Mouse (Mus musculus) liver, adult 10 weeks (tissue): Measurements from ENCODE around the gene 2310061I04Rik. TPM values are rescaled to one million over a fixed set of nuclear protein-coding genes. Genes with fewer than 3 reads are reported as not detected.

Experiments
- polyA plus RNA-seq: library from polyadenylated mRNA; stranded (reverse); fragments of 350-450 nt; fragmentation: Illumina TruSeq; extraction: RNeasy Lipid Tissue Mini Kit (QIAGEN cat#74804); gene quantifications from one replicate; pipeline ENCODE4 v1.2.3, GENCODE M21; 2014; ENCODE audit warnings: low read depth, low replicate concordance

The 2310061I04Rik gene
- 17.0 TPM for polyA plus RNA-seq

DNA sequence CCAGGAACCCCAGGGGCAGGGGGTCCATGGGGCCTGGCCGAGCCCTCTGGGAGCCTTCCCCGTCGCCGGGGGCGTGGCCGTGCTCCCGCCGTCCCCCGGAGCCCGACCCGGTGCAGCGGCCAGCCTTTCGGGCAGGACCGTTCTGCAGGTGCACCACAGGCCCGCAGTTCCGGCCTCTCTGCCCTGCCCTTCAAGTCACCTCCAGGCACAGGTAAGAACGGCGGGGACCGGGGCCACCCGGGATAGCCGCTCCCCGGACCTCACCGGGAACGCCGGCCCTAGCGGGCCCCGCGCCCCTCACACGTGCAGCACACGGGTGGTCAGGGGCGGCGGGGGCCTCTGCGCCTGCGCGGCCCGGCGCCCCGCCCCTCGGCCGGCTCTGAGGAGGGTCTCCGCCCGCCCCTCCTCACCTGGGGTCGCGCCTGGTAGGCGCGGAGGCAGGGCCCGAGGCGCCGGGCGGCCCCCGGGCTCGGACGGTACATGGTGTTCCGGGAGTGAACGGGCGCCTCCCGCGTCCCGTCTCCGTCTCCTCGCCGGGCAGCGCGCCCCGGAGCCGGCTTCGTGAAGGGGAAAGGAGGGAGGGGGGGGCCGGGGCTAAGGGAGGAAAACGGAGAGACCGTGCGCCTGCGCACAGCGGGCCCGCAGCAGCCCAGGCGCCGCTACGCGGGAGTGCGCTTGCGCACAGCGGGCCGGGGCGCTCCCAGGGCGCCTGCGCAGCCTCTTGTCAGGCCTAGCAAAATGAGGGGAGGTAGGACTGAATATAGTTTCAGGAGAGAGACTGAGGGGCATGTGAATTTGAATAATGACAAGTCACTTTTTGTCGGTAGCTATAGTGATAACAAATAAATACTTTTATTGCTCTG lies at the start of gene 2310061I04Rik:
TSS of gene 2310061I04Rik (minus strand) at position 651 of the 863 bp plus-strand sequence.

DNA sequence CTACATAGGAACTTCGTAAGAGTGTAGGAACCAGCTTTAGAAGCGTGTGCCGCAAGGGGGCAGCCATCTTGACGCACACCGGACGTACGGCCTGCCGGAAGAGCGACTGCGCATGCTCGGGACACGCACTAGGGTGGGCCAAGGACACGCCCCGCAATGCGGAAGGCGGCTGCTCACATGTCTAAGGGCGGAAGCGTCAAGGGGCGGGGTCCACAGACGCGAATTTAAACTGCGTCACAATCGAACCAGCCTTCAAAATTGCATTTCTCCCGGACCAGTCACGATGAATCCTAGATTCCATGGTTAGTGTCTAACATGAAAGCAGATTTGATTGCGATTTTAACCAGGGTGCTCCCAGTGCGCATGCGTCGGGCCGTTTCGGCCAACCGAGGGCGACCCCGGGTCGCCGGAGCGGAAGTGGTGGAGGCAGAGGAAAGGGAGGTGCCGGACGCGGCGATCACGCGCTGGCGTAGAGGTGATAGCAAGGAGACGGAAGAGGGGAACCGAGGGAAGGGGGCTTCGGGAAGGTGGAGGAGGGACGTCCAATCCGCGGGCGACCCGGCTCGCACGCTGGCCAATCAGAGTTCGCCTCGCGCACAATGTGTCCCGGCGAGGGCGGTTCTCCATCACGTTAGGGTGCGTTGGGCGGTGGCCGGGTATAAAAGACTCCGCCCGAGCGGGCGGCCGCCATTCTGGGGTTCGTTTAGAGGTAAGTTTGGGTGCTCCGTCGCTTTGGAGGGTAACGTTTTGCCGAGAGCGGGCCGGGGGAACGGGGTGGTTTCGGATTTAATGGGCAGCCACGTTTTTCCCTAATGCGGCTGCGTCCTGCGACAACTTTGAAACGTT lies 19.3 kb upstream of the 2310061I04Rik start, which contains the start of the genes Mrps18b and Ppp1r10:
TSS of gene Mrps18b (minus strand) at position 93 of the 846 bp plus-strand sequence.
TSS of gene Ppp1r10 (plus strand) at position 138 of the 846 bp plus-strand sequence.

DNA sequence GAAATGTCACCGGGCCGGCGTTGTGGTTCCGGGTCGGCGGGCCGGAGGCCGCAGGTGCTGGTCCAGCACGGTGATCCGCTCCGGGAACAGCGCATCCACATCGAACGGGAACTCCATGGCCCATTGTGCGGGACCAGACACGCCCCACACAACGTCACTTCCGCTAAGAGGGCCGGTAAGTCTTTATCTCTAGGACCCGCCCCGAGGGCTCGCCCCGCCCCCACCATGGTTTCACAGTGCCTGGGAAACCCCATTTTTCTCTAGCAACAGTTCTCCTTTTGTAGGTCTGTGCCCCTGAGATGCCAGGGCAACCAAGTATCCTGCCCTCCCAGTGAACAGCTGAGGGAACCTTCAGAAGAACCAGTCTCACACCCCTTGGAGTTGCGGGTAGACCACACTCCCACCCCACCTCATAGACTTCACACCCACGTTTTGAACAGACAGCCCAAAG lies 12.7 kb upstream of the 2310061I04Rik start, which contains the start of gene Atat1:
TSS of gene Atat1 (minus strand) at position 157 of the 451 bp plus-strand sequence.

DNA sequence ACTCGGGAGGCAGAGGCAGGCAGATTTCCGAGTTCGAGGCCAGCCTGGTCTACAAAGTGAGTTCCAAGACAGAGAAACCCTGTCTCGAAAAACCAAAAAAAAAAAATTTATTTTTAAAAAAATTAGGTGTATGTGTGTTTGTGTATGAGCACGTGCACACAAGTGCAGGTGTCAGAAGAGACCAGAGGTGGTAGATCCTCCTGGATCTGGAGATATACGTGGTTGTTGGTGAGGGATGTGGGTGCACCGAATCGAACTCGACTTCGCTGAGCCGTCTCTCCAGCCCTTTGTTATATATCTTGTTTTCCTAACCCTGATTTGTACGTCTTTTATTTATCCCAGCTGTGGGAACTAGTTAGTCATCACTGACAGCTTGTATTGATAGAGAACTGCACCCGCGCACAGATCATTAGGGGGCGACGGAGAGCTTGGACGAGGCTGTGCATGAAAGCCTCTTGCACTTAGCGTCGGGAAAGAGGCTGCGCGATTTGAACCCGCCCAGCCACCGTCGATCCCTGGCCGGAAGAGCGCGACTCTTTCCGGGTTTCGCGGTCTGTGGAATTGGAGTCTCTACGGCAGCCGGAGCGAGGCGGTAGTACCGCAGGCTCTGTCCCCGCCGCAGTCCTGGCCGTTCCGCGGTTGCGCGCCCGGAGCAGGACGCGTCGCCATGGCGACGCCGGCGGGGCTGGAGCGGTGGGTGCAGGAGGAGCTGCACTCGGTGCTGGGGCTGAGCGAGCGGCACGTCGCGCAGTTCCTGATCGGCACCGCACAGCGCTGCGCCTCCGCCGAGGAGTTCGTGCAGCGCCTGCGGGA lies 17.8 kb downstream of the 2310061I04Rik start, which contains the start of gene Dhx16:
TSS of gene Dhx16 (plus strand) at position 575 of the 813 bp plus-strand sequence.

DNA sequence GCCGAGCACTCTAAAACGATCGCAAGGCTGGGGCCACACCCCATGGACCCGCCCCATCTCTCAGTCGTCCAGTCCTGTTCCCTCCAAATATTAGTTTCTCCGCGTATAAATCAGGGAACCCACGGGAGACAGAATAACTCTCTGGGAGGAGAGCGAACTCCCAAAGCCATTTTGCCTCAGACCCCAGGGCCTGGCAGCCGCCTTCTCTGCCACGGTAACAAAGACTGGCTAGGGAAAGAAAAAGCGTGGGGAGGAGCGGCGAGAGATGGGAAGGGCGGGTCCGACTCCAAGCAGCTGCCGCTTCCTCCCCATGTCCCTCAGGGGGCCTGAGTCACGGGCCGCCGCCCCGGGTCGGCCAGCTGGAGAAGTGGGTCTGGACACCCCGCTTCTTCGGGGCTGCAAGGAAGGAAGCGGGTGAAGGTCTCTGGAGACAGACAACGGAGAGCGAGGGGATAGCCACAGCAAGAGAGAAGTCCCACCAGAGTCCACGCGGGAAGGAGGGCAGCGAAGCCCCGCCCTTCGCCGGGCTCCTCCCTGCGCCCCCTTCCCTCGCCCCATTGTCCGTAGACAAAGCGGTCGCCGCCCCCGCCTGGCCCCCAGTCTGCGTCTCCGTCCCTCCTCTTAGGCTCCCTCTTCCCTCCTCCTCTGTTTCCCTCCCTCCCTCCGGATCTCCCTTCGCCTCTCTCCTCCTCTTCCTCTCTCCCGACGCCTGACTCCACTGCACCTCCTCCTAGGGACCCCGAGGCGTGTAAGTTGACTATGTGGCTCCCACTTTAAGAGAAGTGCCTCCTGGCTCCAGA lies 31.6 kb downstream of the 2310061I04Rik start, which contains the start of gene Ppp1r18:
TSS of gene Ppp1r18 (plus strand) at position 113 of the 800 bp plus-strand sequence.

DNA sequence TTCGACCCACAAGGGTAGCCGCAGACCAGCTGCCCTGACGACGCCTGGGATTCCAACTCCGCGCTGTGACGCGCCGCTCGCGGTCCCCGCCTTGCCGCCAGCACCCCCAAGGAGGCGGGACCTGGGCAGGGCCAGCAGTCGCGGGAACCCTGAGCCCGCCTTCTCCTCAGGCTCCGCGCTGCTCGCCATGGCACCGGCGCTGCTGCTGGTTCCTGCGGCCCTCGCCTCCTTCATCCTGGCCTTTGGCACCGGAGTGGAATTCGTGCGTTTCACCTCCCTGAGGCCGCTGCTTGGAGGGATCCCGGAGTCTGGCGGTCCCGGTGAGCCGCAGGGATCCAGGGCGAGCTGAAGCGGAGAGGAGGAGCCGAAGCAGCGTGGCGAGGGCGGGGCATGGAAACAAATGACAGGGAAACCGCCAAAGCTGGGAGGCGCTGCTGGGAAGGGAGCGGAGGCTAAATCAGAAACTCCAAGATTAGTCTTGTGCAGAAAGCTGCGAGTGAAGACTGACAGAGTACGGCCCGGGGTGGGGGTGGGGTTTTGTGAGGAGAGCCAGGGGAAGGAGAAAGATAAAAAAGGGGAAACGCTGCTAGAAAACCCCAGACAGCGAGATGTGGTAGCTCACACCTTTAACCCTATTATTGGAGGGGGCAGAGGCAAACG lies 35.9 kb downstream of the 2310061I04Rik start, which contains the start of gene Nrm:
TSS of gene Nrm (plus strand) at position 121 of the 660 bp plus-strand sequence.

Other genes starting within 250 kb of the 2310061I04Rik start
- 0.85 TPM for gene Vars2, start 229.8 kb downstream of the 2310061I04Rik start, polyA plus RNA-seq
- 2.5 TPM for gene Gtf2h4, start 223.7 kb downstream of the 2310061I04Rik start, polyA plus RNA-seq
- 0.13 TPM for gene Ddr1, start 192.8 kb downstream of the 2310061I04Rik start, polyA plus RNA-seq
- 0.85 TPM for gene Ier3, start 75.7 kb downstream of the 2310061I04Rik start, polyA plus RNA-seq
- 3.9 TPM for gene Flot1, start 74.2 kb downstream of the 2310061I04Rik start, polyA plus RNA-seq
- gene Tubb5, start 59.1 kb downstream of the 2310061I04Rik start, polyA plus RNA-seq, result 13.4 TPM
- gene Mdc1, start 55.9 kb downstream of the 2310061I04Rik start, polyA plus RNA-seq, result 4.7 TPM
- 0.34 TPM for gene Nrm, start 36.1 kb downstream of the 2310061I04Rik start, polyA plus RNA-seq
- 1.1 TPM for gene Ppp1r18, start 31.8 kb downstream of the 2310061I04Rik start, polyA plus RNA-seq
- gene Dhx16, start 17.6 kb downstream of the 2310061I04Rik start, polyA plus RNA-seq, result 39.3 TPM
- 10.3 TPM for gene Atat1, start 12.6 kb upstream of the 2310061I04Rik start, polyA plus RNA-seq
- gene Mrps18b, start 19.0 kb upstream of the 2310061I04Rik start, polyA plus RNA-seq, result 25.6 TPM
- gene Ppp1r10, start 19.0 kb upstream of the 2310061I04Rik start, polyA plus RNA-seq, result 12.4 TPM
- gene Abcf1, start 72.3 kb upstream of the 2310061I04Rik start, polyA plus RNA-seq, result 15.0 TPM
- 1.5 TPM for gene Gnl1, start 82.4 kb upstream of the 2310061I04Rik start, polyA plus RNA-seq
- gene Prr3, start 82.8 kb upstream of the 2310061I04Rik start, polyA plus RNA-seq, result 1.4 TPM
- gene H2-T24, start 123.1 kb upstream of the 2310061I04Rik start, polyA plus RNA-seq, result 3.9 TPM
- 29.7 TPM for gene H2-T23, start 135.4 kb upstream of the 2310061I04Rik start, polyA plus RNA-seq
- 46.2 TPM for gene H2-T22, start 145.3 kb upstream of the 2310061I04Rik start, polyA plus RNA-seq
- not detected for gene Gm6034, start 145.5 kb upstream of the 2310061I04Rik start, polyA plus RNA-seq
- not detected for gene Gm11127, start 160.9 kb upstream of the 2310061I04Rik start, polyA plus RNA-seq
- not detected for gene Gm19684, start 224.2 kb upstream of the 2310061I04Rik start, polyA plus RNA-seq
- not detected for gene Gm7030, start 232.0 kb upstream of the 2310061I04Rik start, polyA plus RNA-seq